Mouse (Mus musculus) adrenal gland, postnatal 14 days (tissue): ENCODE measurements around the gene Rps17. TPM values are rescaled to one million over a fixed set of nuclear protein-coding genes. Genes with fewer than 3 reads are reported as not detected.

Experiments
- DNase-seq: peaks from one replicate; pipeline ENCODE4 v3.0.0; 2021; ENCODE audit warnings: mixed read lengths
- long read RNA-seq, 2 experiments: library from polyadenylated mRNA; stranded (forward); transcript quantifications; one replicate each; pipeline ENCODE4 v2.0.0; 2021
- total RNA-seq: library from RNA; stranded (reverse); gene quantifications from 2 replicates; pipeline ENCODE4 v1.2.3, GENCODE M21; 2021

The Rps17 gene
- 1,182 and 1,388 TPM in 2 replicates for total RNA-seq
- long read RNA-seq, experiment 1, transcript Rps17-201 (5 exons, 494 nt), result major isoform, 323 of 411 reads
- long read RNA-seq, experiment 1, transcript Rps17-203 (4 exons, 660 nt), result minor isoform, 82 of 411 reads
- long read RNA-seq, experiment 1, partial matches to known transcripts, result 1 of 411 reads
- long read RNA-seq, experiment 1, other reads (novel, unspliced or antisense), result 3 of 411 reads
- long read RNA-seq, experiment 2, transcript Rps17-203 (4 exons, 660 nt), result minor isoform, 75 of 385 reads
- long read RNA-seq, experiment 2, transcript Rps17-201 (5 exons, 494 nt), result major isoform, 302 of 385 reads
- long read RNA-seq, experiment 2, partial matches to known transcripts, result 3 of 385 reads
- long read RNA-seq, experiment 2, other reads (novel, unspliced or antisense), result 3 of 385 reads

DNA sequence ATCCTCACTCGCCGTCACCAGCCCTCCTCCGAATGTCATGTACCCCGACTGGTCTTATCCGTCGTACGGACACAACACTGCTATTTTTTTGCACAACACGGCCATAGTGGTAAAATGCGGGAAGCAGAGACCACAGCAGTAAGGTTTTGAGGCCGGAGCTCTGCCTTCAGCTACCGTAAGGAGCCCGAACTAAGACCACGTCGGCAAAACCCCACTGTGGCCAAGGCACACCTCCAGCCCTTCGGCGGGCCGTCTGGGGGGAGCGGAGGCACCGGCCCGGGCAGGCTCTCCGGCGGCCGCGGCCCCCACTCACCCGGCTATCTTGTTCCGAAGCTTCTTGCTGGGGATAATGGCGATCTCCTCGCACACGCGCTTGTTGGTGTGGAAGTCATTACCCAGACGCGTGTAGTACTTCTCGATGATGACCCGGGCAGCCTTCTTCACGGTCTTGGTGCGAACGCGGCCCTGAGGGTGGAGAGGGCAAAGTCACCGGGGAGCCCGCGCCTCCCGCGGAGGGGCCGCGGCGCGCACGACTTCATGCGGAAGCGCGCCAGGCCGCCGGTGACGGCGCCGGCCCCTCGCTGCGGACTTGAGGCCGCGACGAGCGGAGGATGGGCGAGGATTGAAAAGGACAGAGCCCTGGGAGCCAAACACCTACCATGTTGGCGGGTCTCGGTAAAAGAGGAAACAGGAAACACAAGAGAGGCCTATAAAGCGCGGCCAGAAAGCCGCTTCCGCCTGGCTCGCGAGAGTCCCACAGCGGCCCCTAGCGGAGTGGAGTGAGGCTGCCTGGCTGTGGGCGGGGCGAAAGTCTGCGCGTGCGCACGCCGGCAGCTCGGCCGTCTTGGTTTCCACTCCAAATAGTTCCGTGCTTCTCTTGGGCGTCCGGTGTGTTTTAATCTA, at the start of gene Rps17:
Gene Rps17, minus strand, starts transcription at position 711 of the 903 bp plus-strand sequence.
- DNase-seq, result peak; percentile 98

- DNase-seq, result no peak
These were observed 34.3 kb upstream of the Rps17 start for GRCm38 (mm10) chr7:81379363-81379762.

DNA sequence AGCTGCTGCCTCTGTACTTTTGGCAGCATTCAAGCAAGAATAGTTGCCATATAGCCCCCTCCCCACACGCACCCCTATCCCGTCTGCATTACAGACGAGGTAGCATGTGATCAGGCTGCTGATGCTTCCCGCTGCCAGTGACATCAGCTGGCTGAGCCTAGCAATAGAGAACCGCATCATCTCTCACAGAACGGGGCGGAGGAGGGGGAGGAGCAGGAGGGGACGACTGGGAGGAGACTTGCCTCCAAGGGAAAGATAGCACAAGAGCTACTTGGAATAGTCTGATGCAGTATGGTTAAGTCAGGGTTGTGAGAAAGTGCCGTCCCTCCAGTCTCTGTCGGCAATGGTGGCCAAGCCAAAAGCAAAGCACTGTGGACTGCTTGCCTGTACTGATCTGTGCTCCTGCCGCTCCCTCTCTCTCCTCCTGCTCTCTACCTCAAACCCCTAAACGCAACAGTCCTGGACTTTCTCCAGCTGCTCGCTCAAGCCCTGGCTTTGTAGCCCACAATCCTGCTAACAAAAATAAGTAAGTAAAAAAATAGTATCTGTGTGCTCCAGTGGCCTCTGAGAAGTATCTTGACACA, 27.4 kb upstream of the Rps17 start:
- DNase-seq, result peak; percentile 77

DNA sequence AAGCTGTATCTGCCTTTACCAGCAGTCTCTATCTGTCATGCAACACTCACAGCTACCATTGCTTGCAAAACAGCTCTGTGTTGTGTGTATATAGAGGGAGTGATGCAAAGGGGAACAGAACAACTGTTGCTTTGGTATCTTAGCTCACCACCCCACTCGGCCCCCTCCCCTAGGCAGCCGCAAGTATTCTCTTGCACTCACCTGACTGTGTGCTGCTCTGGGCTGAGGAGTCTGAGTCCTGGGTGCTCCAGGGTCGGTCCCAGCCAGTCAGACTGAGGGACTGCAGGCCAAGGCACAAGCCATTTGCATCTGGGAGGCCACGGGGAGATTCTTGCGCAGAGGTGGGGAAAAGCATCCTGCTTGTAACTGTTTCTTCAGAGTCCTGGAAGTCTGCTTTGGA, 26.8 kb upstream of the Rps17 start:
- no peak for DNase-seq

DNA sequence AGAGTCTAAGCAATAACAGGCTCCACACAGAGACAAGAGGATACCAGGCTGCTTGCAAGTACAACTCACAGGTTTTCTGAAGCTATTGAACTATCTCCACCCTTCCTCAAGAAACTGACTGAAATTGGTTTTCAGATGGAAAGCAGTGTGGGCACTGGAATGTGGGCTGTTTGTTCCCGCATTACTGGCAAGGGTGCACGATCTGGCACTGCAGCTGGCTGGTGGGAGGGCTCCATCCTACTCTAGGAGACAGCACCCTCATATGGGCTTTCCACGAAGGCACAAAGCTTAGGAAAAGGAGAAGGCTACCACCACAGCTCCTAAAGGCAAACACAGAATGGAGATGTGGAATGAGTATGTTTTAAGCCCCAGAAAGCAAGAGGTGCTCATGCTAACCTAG, 24.7 kb upstream of the Rps17 start:
- no peak for DNase-seq

DNA sequence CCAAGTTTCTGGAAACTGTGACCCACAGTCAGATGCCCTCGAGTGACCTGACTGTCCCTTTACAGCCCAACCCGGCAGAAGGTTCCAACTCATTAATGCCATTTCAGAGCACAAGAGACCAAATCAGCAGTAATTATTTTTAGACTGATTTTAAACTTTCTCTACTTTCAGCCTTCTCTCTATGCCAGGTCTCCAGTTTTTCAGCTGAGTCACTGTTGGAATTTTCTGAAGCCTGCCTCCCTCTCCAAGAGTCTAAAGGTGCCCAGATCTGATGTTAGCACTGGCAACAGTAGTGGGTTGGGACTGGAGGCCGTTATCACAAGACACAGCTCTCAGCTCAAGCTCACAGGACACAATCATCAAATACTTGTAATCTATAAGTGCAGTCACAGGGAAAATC, 22.9 kb upstream of the Rps17 start:
- DNase-seq, result no peak

GRCm38 (mm10) chr7:81356975-81357374, 11.9 kb upstream of the Rps17 start:
- no peak for DNase-seq

DNA sequence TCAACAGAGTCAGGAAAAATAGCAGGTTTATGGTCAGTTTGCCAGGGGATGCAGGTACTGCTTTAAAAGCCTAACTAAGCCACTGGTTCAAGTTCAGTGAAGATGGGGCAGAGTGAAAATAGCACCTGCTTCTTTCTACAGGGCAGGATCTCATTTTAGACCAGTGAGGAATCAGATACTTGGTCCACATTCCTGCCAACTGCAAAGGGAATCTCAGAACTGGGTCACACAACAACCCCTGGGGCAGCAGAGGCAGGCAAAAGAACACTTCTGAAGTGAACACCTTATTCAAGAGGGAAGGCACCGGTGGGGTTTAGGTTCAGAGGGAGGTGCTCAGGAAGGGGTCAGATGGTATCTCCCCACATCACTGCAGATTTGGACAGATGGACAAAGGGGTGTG, 11.3 kb upstream of the Rps17 start:
- no peak for DNase-seq

- DNase-seq, result no peak
These were observed 10.7 kb upstream of the Rps17 start for GRCm38 (mm10) chr7:81355746-81356145.

DNA sequence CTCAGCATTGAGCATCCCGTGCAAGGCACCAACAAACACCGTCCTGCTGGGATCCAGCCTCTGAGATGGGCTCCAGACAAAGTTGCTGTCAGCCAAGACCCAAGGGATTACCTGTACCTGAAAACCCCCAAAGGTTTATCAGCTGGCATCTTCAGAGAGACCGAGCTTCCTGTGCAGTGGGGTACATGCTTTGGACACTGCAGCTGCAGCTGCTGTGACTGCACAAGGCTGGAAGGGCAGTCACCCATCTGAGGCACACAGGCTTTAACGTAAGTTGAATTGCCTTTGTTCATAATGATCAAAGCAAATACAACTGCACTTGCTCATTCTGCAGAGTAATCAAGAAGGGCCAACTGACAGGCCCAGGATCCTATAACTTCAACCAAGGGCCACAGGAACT, 6.8 kb upstream of the Rps17 start:
- no peak for DNase-seq

- no peak for DNase-seq
These were observed 3.2 kb upstream of the Rps17 start for GRCm38 (mm10) chr7:81348206-81348605.

DNA sequence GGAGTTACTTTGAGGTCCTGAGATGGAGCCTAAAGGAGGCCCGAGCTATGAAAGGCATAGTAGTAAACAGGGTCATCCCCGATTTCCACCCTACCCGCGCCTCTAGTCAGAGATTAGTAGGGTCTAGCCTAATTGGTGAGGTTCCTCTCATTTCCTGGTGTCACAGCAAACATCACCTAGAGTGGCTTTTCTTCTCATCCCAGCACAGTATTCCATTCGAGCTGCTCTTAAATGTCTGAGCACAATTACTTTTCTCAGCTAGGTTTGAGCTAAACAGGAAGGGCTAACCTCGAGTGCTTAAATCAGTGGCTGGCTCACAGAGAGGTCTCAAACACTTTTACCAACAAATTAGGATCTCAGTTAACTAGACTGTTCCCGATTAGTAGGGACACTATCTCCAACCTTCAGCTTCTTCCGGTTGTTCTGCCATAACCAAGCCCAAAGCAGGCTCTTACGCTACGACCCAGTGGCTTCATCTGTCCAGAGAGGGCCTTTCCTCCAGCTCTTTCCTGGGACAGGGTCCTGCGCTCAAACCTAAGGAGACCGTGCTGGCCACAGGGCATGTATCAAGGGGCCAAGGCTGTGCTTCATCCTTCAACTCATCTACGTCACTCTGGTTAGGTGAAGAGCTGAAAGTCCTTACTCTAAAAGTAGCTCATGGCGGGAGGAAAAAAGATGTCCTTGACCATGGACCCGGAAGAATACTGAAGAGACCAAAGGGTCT, 555 bp upstream of the Rps17 start:
- DNase-seq, result peak; percentile 25

GRCm38 (mm10) chr7:81343831-81344230, 1.2 kb downstream of the Rps17 start:
- peak; percentile 44 for DNase-seq

DNA sequence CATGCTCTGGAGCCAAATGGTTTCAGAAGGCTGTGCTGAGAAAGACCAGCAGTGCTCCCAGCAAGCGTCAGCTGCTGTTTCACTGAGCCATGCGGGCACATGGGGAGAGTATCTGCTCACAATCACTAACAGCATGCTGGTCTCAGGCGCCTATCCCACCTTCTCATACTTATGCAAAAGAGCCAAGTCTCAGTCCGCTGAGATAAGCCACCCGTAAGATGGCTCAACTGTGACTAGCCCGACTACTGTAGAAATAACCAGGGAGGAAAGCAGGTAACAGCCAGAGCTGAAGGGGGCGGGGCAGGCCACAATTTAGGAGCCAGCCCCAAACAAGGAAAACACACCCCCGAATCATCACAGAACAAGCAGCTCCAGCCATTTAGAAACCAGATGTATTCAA, 1.7 kb downstream of the Rps17 start:
- DNase-seq, result peak; percentile 31

- DNase-seq, result no peak
These were observed 2.5 kb downstream of the Rps17 start for GRCm38 (mm10) chr7:81342356-81343094.

GRCm38 (mm10) chr7:81341563-81341962, 3.5 kb downstream of the Rps17 start:
- peak; percentile 53 for DNase-seq

- DNase-seq, result peak; percentile 73
These were observed 5.3 kb downstream of the Rps17 start for GRCm38 (mm10) chr7:81339783-81340182.

DNA sequence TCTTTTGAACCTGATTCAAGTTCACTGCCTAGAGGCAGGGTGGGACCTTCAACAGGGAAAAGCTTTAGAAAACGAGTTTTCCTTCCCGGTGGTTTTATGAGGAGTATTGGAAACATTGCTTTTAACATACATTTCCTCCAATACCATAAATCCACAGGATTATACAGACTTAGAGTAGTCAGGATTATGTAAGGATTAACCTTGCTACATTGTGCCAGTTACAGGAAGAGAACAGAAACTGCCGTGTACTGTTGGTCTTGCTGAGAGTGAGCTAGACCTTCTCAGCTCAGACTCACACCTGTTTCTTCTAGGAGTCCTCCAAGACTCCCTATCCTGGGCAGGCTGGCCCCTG, 6.6 kb downstream of the Rps17 start:
- no peak for DNase-seq

DNA sequence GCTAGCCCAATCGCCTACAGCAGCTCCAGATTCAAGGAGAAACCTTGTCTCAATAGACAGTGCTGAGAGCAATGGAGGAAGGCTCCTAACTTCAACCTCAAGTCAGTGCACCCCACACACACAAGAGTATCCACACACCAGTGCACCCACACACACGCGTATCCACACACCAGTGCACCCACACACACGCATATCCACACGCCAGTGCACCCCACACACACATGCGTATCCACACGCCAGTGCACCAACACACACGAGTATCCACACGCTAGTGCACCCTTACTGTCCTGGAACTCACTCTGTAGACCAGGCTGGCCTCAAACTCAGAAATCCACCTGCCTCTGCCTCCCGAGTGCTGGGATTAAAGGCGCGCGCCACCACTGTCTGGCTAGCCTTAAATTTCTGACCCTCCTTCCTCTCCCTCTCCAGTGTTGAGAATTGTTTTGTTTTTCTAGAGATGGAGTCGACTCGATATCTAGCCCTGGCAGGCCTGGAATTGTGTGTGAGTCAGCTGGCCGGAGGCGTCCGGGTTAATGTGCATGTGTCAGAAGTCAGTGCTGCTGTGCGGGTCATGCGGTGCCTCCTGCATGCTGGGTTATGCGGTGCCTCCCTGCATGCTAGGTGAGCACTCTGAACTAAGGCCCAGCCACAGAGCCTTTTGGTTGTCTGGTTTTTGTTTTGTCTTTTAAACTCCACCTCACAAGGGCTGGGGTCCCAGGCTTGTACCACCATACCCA, 7.1 kb downstream of the Rps17 start:
- peak; percentile 38 for DNase-seq

DNA sequence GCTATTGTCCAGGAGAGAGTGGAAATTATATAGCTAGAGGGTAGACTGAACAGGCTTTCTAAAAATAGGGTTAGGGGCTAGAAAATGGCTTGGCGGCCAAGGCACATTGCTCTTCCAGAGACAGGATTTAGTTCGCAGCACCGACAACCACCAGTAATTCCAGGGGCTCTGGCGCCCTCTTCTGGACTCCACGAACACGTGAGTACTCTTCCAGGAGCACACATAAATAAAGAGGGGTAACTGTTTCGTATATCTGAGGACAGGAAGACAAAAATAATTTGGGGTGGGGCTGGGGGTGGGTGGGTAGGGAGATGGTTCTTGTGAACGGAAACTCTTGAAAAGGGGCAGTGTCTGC, 8.6 kb downstream of the Rps17 start:
- peak; percentile 76 for DNase-seq
